Mouse (Mus musculus) adrenal gland, postnatal 36 days (tissue): ENCODE measurements around the gene Cntn4. TPM values are rescaled to one million over a fixed set of nuclear protein-coding genes. Genes with fewer than 3 reads are reported as not detected.

Experiments used
- DNase-seq, 2 experiments: peaks; one replicate each; pipeline ENCODE4 v3.0.0; 2021; ENCODE audit warnings: mixed read lengths in 1 of 2
- long read RNA-seq, 2 experiments: library from polyadenylated mRNA; stranded (forward); transcript quantifications; one replicate each; pipeline ENCODE4 v2.0.0; 2021; ENCODE audit warnings: borderline sequencing depth in 2 of 2
- total RNA-seq, 2 experiments: library from RNA; stranded (reverse); gene quantifications; 2 replicates each; pipeline ENCODE4 v1.2.3; 2021

Cntn4 gene
- total RNA-seq, result 1 to 10 TPM in 1 of 2 experiments, under 1 TPM in 1; 0.86 to 1.4 TPM
- long read RNA-seq, experiment 1, partial matches to known transcripts, result 1 of 1 reads
- long read RNA-seq, experiment 1, other reads (novel, unspliced or antisense), result 0 of 1 reads
- long read RNA-seq, experiment 2, result 0 reads

- peak; percentile 0 to 16 for DNase-seq
These were observed at the start of gene Cntn4 for GRCm38 (mm10) chr6:105677149-105678031. Gene Cntn4 (plus strand): TSS chr6:105677660.

GRCm38 (mm10) chr6:105674276-105674675 is 3.2 kb upstream of the Cntn4 start:
- DNase-seq, result no peak

DNA sequence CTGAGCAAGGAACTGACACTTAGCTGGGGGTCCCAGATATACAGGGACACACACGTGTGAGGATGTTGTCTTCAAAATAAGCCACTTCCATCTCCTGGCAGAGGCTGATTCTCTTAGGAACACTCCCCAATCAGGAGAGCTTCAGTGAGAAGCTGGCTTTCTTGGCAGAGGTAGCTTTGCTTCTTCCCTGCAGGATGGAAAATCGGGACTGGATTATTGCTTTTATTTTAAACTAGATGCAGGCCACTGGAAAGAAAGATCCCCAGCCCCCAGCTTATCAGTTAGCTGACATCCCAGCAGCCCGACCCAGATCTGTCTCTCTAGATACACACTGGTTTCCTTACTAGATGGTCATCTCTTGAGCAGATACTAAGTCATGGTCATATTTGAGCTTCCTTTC is 2.4 kb upstream of the Cntn4 start:
- no peak for DNase-seq

GRCm38 (mm10) chr6:105676637-105677036 is 823 bp upstream of the Cntn4 start:
- DNase-seq, result no peak

DNA sequence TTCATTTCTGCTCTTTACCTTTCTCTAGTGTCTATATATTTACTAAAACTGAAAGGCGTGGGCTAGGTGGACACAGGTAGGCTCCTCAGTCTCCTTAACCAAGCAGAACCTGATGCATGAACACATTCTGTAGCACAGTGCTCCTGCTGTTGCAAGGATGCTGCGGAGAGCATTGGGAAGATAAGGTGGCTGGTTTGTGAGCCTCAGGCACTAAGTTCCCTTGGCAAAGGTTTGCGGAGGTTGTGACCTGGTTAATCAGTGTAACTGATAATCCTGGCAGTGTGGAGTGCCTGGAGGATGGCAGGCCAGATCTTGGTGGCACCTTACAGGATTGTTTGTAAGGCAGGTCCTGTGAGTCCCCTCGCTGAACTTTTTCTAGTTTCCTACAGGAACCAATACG is 1.3 kb downstream of the Cntn4 start:
- DNase-seq, result no peak

DNA sequence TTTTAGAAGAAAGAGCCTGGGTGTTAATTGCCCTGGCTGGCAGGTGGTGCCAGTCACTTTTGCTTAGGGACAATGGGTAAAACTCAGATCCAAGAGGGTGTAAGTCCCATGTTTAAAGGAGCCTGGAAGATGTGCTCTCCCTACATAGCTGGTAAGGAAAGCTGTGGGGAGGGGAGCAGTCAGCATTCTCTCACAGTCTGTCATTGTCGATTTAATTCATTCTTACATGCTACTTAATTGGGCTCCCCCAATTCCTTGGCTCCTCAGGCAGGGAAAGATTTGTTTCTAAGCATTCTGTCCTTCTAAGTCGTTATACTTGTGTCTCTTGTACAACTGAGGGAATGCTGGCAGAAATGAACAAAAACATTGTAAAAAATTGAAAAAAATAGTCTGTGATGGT is 4.0 kb downstream of the Cntn4 start:
- DNase-seq, result no peak

DNA sequence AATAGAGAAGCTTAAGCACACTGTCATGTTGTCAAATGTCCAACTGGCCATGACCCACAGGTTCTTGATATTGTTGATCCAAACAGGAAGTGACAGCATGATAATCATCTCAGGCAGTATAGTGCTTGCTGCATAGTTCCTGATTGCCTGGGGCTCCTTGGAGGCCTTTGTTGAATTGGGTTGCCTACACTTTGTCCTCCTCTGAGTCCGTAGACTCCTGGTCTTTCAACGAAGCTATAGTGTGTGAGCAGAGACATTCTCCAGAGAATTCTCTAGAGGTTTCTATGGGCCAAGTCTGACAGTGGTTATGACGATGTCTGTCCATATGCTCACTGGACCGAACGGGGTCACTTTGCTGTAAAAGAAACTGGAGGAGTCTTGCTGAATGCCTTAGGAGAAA is 5.8 kb downstream of the Cntn4 start:
- no peak for DNase-seq

DNA sequence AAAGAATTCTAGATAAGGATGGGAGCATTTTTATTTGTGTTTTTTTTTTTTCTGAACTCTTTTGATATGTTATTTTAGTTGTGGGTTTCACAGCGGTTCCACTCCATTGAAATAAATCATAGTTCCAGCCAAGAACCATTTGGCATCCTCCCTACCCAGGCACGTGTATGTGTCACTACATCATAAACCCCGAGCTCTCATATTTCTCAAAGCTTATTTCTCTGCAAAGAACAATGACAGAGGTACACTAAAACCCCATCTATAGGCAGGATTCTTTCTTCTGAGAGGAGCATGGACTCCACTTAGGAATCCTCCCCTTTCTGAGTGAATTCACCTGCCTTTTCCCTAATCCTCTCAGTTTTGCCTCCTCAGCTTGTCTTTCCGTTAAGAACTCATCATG is 6.7 kb downstream of the Cntn4 start:
- no peak for DNase-seq

DNA sequence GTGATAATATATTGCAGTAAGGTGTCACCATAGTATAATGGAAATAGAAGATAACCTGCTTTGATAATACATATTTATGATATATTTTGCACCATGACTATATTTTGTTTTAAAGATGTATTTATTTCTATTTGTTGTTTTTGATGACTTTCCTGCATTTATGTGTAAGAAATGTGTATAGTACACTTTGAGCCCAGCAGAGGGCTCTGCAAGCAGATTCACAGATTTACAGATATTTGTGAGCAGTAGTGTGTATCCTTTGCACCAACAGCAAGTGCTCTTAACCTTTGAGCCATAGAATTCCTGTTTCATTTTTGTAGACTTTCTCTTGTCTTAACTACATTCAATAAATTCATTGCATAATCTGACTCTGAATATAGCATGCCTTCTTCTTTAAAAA is 10.7 kb downstream of the Cntn4 start:
- DNase-seq, result no peak

DNA sequence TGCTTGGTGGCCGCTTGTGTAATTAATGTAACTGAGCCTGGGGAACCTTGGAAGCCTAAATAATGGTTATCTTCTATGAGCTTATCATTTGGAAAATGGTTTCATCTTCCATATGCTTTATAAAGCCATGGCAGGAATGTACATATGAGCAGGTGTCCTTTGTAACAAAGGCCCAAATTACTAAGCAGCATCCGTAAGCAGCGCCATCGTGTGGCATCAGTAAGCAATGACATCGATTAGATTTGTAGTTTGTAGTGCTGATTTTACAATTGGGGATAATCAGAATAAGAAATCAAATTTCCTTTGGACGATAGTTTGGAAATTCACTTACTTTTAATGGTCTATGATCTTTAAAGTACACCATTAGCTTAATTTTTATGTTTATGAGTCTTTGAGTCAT is 64.6 kb downstream of the Cntn4 start:
- DNase-seq, result peak in 1 of 2 experiments; percentile 4

DNA sequence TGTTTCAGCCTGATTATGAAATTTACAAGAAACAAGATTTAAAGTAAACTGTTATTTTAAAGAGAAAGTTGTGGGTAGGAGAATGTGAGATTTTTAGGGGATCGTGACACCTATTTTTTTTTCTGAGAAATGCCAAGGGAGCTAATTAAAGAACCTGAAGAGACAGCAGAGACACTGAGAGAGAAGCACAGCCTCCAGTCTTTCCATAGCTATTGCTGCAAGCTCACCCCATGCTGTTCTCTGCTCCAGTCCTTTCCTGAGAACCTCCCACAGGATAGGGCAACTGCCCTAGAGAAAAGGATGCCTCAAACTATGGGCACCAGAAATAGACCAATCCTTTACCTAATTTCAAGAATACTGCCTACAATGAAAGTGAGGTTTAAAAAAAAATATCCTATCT is 103.2 kb downstream of the Cntn4 start:
- no peak for DNase-seq

DNA sequence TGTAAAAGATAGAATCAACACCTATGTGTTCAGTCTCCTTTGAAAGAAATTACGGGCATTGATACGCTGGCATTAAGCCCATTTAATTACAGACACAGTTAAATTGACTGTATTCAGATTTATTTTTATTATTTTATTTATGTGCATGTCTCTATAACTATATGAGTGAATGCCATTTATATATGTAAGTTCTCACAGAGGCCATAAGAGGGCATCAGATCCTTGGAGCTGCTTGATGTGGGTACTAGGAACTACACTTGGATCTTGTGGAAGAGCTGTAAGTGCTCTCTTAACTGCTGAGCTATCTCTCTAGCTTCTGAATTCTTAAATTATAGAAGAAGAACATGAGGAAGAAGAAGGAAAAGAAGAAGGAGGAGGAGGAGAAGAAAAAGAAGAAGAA is 111.0 kb downstream of the Cntn4 start:
- DNase-seq, result no peak

DNA sequence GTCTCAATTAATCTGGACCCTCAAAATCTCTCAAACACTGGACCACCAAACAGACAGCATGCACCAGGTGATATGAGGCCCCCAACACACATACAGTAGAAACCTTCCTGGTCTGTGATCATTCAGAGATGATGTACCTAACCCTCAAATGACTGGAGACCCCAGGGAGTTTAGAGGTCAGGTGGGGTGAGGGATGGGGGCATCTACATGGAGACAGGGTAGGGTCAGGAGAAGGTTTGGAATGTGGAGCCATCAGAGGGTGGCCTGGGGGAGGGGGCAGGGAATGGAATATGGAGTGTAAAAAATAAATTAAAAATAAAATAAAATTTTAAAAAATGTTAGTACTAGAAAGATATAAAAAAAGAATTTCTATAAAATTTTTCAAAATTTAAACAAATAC is 157.6 kb downstream of the Cntn4 start:
- DNase-seq, result no peak

DNA sequence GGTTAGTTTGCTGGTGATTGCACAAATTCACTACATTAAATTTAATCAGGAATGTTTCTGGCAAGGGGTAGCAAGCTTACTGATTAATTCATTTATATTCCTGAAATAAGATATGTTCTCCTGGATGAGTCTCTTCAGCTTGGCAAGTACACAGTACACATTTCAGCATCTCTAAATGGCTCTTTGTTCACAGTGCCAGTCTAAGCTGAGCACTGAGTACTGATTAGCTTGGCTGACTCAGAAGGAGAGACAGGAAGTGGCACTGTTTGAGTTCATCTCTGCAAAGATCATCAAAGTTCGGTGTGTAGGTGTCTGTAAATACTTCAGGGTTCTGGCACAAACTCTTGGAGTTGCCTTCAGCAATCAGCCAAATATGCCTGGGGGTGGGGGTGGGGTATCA is 169.8 kb downstream of the Cntn4 start:
- no peak for DNase-seq

DNA sequence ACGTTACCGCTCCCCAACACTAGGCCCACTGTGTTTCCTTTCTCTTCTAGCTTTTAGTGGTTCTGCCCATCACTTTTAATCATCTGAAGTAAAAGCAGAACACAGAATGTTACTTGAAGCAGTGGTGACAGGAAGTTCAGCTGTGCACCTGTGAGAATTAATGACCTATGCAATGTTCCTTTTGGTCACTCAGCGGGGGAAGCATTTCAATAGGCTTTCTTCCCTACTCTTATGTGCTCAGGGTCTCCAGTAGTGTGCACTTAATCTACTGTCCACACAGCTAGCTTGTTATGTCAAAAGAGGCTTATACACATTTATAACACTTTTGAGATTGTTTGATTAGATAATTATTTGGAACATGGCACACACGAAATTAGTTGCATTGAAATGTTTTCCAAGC is 215.4 kb downstream of the Cntn4 start:
- no peak for DNase-seq

DNA sequence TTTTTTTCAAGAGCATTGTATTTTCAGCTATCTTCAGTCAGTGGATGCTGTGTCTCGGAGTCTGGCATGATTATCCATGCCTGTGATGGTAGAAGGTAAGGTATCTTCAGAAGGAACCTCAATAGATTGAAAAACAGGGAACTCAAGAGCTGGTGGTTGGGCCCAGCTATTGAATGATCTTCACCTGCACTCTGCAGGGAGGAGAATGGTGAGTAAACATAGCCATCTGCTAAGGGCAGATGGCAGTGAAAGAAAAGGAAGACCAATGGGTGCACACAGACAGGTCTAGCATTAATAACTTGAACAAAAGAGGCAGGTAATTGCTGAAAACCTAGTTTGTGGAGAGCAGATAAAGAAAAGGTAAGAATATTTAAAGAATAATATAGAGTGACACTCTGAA is 261.0 kb downstream of the Cntn4 start:
- DNase-seq, result no peak

DNA sequence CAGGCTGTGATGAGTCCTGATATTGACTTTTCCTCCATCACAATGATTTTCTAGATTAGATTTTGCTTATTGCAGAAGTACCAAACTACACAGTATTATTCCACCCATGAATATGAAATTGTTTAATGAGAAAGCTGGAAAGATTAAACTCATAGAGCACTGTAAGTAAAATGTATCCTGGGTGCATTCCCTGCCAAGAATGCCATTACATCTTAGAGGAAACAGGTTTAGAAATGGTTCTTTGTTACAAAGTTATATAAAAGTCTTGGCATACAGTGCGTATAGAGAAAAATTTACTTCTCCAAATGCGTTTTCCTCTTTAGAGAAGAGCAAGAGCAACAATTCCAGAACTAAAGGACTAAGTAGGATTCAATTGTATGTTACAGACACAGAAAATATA is 261.8 kb downstream of the Cntn4 start:
- no peak for DNase-seq

GRCm38 (mm10) chr6:105940591-105940990 is 263.1 kb downstream of the Cntn4 start:
- no peak for DNase-seq

GRCm38 (mm10) chr6:105991492-105991891 is 314.0 kb downstream of the Cntn4 start:
- peak in 1 of 2 experiments; percentile 1 for DNase-seq

- no peak for DNase-seq
These were observed 335.6 kb downstream of the Cntn4 start for GRCm38 (mm10) chr6:106013018-106013417.

GRCm38 (mm10) chr6:106015126-106015525 is 337.7 kb downstream of the Cntn4 start:
- no peak for DNase-seq

DNA sequence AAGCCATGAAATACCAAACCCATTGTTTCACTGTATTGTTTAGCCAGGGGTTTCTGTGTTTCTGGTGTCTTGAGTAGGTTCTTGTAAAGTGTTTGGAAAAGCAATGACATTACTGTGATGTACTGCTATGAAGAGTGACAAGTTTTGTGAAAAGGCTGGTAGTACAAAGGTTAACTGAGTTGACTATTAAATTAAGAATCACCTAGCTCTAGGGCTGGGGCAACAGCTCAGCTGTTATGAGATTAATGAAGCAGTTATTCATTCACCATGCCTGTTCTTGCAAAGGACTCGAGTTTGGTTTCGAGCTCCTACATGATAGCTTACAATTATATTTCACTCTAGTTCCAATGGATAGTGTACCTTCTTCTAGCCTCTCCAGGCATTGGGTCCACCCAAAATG is 371.4 kb downstream of the Cntn4 start:
- no peak for DNase-seq

- no peak for DNase-seq
These were observed 378.7 kb downstream of the Cntn4 start for GRCm38 (mm10) chr6:106056123-106056522.

DNA sequence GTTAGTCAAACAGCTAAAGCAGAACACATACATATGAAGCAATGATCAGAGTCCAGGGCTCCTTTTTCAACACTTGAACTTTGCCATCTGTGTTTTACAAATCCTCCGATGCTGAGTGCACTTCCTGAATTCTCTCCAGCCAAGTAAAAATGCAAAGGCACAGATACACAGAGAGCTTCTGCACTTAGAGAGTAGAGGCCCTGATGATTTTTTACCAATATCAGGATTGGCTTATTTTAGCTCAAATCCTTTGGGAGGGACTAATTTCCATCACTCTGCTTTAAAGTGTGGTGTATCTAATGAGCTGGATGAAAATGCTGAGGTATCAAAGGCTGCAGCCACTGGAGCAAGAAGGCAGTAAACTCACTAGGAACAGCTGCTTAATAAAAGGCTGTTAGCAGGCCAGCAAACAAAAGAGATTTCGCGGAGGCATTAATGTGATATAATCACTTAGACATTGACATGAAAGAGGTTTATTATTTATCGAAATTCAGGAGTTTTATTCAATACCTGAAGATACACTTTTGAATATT is 400.7 kb downstream of the Cntn4 start:
- DNase-seq, result no peak
